Mouse (Mus musculus): ENCODE measurements at regions not wholly inside any gene's neighbourhood (a gene's known extent, or its start where the extent isn't known, plus 50 kb on each side); places are given as distances from the start of the nearest gene placed in this dataset.
A peak's percentile ranks its signal among the peaks of the same experiment; 100 is the strongest.
"Not testable (repeated sequence)": the region's sequence is repeated elsewhere in the genome, so short reads cannot be mapped to it uniquely, and the experiment has no call there.

DNA sequence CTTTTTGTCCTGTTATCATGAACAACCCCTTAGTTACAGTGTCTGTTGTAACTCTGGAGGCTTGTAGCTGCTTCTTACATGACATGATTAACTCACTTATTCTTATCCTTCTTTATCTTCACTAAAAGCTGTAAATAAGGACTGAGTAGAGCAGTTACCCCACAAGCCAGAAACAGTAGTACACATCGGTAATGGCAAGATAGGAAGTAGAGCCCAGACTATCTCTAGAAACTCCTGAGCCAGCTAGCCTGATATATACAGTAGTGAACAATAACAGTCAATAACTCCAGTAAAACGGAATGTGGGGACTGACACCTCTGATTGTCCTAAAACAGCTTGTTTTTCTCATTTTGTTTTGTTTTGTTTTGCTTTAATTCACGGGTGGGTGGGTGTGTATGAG, 80.9 kb upstream of the Adss start:
- not testable (repeated sequence) for H3K27me3 ChIP-seq (ENCODE audit: control insufficient read depth in 1 of 2, insufficient read depth in 2 of 2, low read length in 2 of 2); H3K9me3 ChIP-seq (replicated peaks; ENCODE audit: insufficient read depth, low read length); H3K36me3 ChIP-seq (ENCODE audit: control insufficient read depth in 1 of 2, insufficient read depth in 2 of 2, low read length in 2 of 2); H3K4me3 ChIP-seq (ENCODE audit: control insufficient read depth in 1 of 2, insufficient read depth in 1 of 2, low read depth in 2 of 2, low read length in 2 of 2); H3K27ac ChIP-seq (ENCODE audit: control insufficient read depth, low read depth, low read length); H3K4me1 ChIP-seq (ENCODE audit: control insufficient read depth in 1 of 2, insufficient read depth in 2 of 2, low read length in 2 of 2); H3K9ac ChIP-seq (ENCODE audit: control insufficient read depth, low read depth, low read length, poor library complexity, severe bottlenecking); H3K79me2 ChIP-seq (ENCODE audit: control insufficient read depth, insufficient read depth, low read length, poor library complexity)
- peak; percentile 18 for DNase-seq (ENCODE audit: low read depth, low spot score)
- peak in 1 of 2 experiments; percentile 31; a peak in 1 of 4 replicates for TF ChIP-seq EP300 (IDR thresholded peaks at IDR 0.05; ENCODE audit: low read depth in 1 of 2, low read length in 2 of 2)

DNA sequence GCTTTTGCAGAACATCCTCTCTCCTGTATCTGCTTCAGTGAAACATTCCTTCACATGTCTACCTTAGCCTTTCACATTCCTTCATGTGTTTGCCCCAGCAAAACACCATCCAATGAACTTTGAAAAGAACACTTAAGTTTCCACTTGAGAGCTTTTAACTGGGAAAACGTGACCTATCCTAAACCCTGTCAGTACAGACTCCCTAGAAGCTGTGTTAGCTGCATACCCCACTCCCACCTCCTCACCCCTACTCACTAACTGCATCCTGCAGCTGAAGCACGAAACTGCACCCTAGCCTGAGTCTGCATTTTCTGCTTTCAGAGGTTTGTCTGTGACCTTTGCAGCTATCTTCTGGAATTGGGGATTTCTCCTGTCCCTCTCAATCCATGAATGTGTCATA, 81.7 kb upstream of the Catspere2 start:
- H3K9me3 ChIP-seq (replicated peaks; ENCODE audit: insufficient read depth, low read length) = no peaks in the 10 kb centered on the region
- TF ChIP-seq USF2 (IDR thresholded peaks at IDR 0.05; ENCODE audit: borderline replicate concordance in 1 of 2, insufficient read depth in 1 of 2, low read depth in 1 of 2, low read length in 2 of 2) = no peak
- no peak for TF ChIP-seq TCF12 (IDR thresholded peaks at IDR 0.05; ENCODE audit: low read depth, low read length)
- no peak for TF ChIP-seq BHLHE40 (IDR thresholded peaks at IDR 0.05; ENCODE audit: borderline replicate concordance, low read depth, low read length)
- TF ChIP-seq ZMIZ1 (IDR thresholded peaks at IDR 0.05; ENCODE audit: low read depth, low read length) = no peak
- TF ChIP-seq ZNF384 (IDR thresholded peaks at IDR 0.05; ENCODE audit: low read depth, low read length) = no peak
- no peak for TF ChIP-seq ZC3H11A (IDR thresholded peaks at IDR 0.05; ENCODE audit: low read depth, low read length)
- no peak for TF ChIP-seq MYC (IDR thresholded peaks at IDR 0.05; ENCODE audit: low read depth, low read length)
- no peak for TF ChIP-seq SIN3A (IDR thresholded peaks at IDR 0.05; ENCODE audit: low read length)
- TF ChIP-seq POLR2AphosphoS2 (IDR thresholded peaks at IDR 0.05; ENCODE audit: low read length) = no peak
- TF ChIP-seq MEF2A (IDR thresholded peaks at IDR 0.05; ENCODE audit: extremely low read depth, insufficient replicate concordance, low read depth, low read length, poor library complexity, severe bottlenecking) = no peak
- TF ChIP-seq RAD21 (IDR thresholded peaks at IDR 0.05; ENCODE audit: low read depth, low read length) = no peak
- TF ChIP-seq MAX (IDR thresholded peaks at IDR 0.05; ENCODE audit: low read length) = no peak
- H3K27ac ChIP-seq (ENCODE audit: control insufficient read depth, low read depth, low read length) = no peak overlapping the region
- H3K4me3 ChIP-seq (ENCODE audit: control insufficient read depth in 1 of 2, insufficient read depth in 1 of 2, low read depth in 2 of 2, low read length in 2 of 2) = no peak overlapping the region
- no peak overlapping the region for H3K9ac ChIP-seq (ENCODE audit: control insufficient read depth, low read depth, low read length, poor library complexity, severe bottlenecking)
- no peaks in the 10 kb centered on the region for H3K79me2 ChIP-seq (ENCODE audit: control insufficient read depth, insufficient read depth, low read length, poor library complexity)
- H3K4me1 ChIP-seq (ENCODE audit: control insufficient read depth in 1 of 2, insufficient read depth in 2 of 2, low read length in 2 of 2) = no peaks in the 10 kb centered on the region
- H3K36me3 ChIP-seq (ENCODE audit: control insufficient read depth in 1 of 2, insufficient read depth in 2 of 2, low read length in 2 of 2) = no peaks in the 10 kb centered on the region
- no peaks in the 10 kb centered on the region for H3K27me3 ChIP-seq (ENCODE audit: control insufficient read depth in 1 of 2, insufficient read depth in 2 of 2, low read length in 2 of 2)
- DNase-seq (ENCODE audit: low read depth, low spot score) = no peak

DNA sequence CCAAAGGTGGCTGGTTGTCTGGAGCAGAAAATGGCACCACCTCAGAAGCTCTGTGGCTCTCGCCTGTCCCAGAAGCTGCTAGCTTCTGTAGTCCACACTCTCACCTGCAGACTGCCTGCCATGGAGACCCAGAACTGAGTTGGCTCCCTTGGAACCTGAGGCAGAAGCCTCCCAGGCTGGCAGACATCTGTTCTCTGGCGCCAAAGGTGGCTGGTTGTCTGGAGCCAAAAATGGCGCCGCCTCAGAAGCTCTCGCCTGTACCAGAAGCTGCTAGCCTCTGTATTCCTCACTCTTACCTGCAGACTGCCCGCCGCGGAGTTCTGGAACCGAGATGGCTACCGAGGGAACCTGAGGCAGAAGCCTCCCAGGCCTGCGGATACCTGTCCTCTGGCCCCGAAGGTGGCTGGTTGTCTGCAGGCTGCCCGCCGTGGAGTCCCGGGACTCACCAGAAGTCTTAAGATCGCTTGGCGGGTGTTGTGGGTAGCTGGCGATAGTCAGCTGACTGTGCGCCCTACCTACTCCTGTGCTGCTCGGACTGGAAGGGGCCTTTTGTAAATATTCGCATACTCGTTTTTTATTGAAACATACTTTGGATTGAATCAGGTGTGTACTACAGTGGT, 54.7 kb upstream of the Catspere2 start:
- not testable (repeated sequence) for H3K4me1 ChIP-seq (ENCODE audit: control insufficient read depth in 1 of 2, insufficient read depth in 2 of 2, low read length in 2 of 2); H3K27me3 ChIP-seq (ENCODE audit: control insufficient read depth in 1 of 2, insufficient read depth in 2 of 2, low read length in 2 of 2); H3K9ac ChIP-seq (ENCODE audit: control insufficient read depth, low read depth, low read length, poor library complexity, severe bottlenecking); H3K9me3 ChIP-seq (replicated peaks; ENCODE audit: insufficient read depth, low read length); DNase-seq (ENCODE audit: low read depth, low spot score); H3K79me2 ChIP-seq (ENCODE audit: control insufficient read depth, insufficient read depth, low read length, poor library complexity); H3K36me3 ChIP-seq (ENCODE audit: control insufficient read depth in 1 of 2, insufficient read depth in 2 of 2, low read length in 2 of 2); H3K4me3 ChIP-seq (ENCODE audit: control insufficient read depth in 1 of 2, insufficient read depth in 1 of 2, low read depth in 2 of 2, low read length in 2 of 2); H3K27ac ChIP-seq (ENCODE audit: control insufficient read depth, low read depth, low read length)
